Mouse (Mus musculus): Measurements from ENCODE around the gene Pgs1. TPM values are rescaled to one million over a fixed set of nuclear protein-coding genes. Genes with fewer than 3 reads are reported as not detected.

Pgs1 gene
- polyA plus RNA-seq, 1 experiment from 2014 or later: 45.9 TPM

GRCm38 (mm10) chr11:117979388-117979787 is 6.7 kb upstream of the Pgs1 start:
- H3K4me3 ChIP-seq (ENCODE audit: low read depth, low read length): no peak overlapping the region
- H3K36me3 ChIP-seq (ENCODE audit: control insufficient read depth, insufficient read depth, low read length): no peaks in the 10 kb centered on the region
- H3K27ac ChIP-seq (ENCODE audit: low read depth, low read length): no peak overlapping the region
- H3K9me3 ChIP-seq (ENCODE audit: control insufficient read depth, low read length): no peaks in the 10 kb centered on the region
- no peak overlapping the region for H3K4me2 ChIP-seq (ENCODE audit: low read depth)
- no peak overlapping the region for H3K9ac ChIP-seq (ENCODE audit: low read length)
- H3K4me1 ChIP-seq (ENCODE audit: control insufficient read depth, insufficient read depth, low read length): peaks cover 21% of the 10 kb centered on the region
- H3K27me3 ChIP-seq (ENCODE audit: control insufficient read depth, insufficient read depth, low read length): no peaks in the 10 kb centered on the region
- ATAC-seq (ENCODE audit: insufficient read depth, low FRiP score, low TSS enrichment): no peak
- DNase-seq (ENCODE audit: low spot score): no peak
- WGBS: 64% methylated on average over 7 of the region's 7 CpGs

- H3K4me1 ChIP-seq (ENCODE audit: control insufficient read depth, insufficient read depth, low read length): peaks cover 4% of the 10 kb centered on the region
- H3K27ac ChIP-seq (ENCODE audit: low read depth, low read length): no peak overlapping the region
- 90% methylated on average over 5 of the region's 5 CpGs for WGBS
- H3K4me2 ChIP-seq (ENCODE audit: low read depth): no peak overlapping the region
- H3K27me3 ChIP-seq (ENCODE audit: control insufficient read depth, insufficient read depth, low read length): no peaks in the 10 kb centered on the region
- H3K36me3 ChIP-seq (ENCODE audit: control insufficient read depth, insufficient read depth, low read length): no peaks in the 10 kb centered on the region
- no peak for ATAC-seq (ENCODE audit: insufficient read depth, low FRiP score, low TSS enrichment)
- no peak for DNase-seq (ENCODE audit: low spot score)
- H3K9me3 ChIP-seq (ENCODE audit: control insufficient read depth, low read length): no peaks in the 10 kb centered on the region
- H3K4me3 ChIP-seq (ENCODE audit: low read depth, low read length): no peak overlapping the region
- no peak overlapping the region for H3K9ac ChIP-seq (ENCODE audit: low read length)
These were observed 3.7 kb upstream of the Pgs1 start for GRCm38 (mm10) chr11:117982426-117982825.

GRCm38 (mm10) chr11:117983770-117984169 is 2.3 kb upstream of the Pgs1 start:
- WGBS: 75% methylated on average over 7 of the region's 7 CpGs
- DNase-seq (ENCODE audit: low spot score) (no peak), ATAC-seq (ENCODE audit: insufficient read depth, low FRiP score, low TSS enrichment) (no peak)
- Histone ChIP-seq H3K4me3 (ENCODE audit: low read depth, low read length) (no peak overlapping the region), H3K4me1 (ENCODE audit: control insufficient read depth, insufficient read depth, low read length) (peaks cover 14% of the 10 kb centered on the region), H3K27ac (ENCODE audit: low read depth, low read length) (no peak overlapping the region), H3K27me3 (ENCODE audit: control insufficient read depth, insufficient read depth, low read length) (no peaks in the 10 kb centered on the region), H3K9me3 (ENCODE audit: control insufficient read depth, low read length) (no peaks in the 10 kb centered on the region), H3K36me3 (ENCODE audit: control insufficient read depth, insufficient read depth, low read length) (no peaks in the 10 kb centered on the region), H3K9ac (ENCODE audit: low read length) (no peak overlapping the region), H3K4me2 (ENCODE audit: low read depth) (no peak overlapping the region)

- Histone ChIP-seq H3K4me1 (ENCODE audit: control insufficient read depth, insufficient read depth, low read length) (peaks cover 18% of the 10 kb centered on the region), H3K9me3 (ENCODE audit: control insufficient read depth, low read length) (no peaks in the 10 kb centered on the region), H3K27ac (ENCODE audit: low read depth, low read length) (peak overlapping the region; percentile 40; the same call in 1 of the 2 replicates), H3K4me3 (ENCODE audit: low read depth, low read length) (peak overlapping the region; percentile 96), H3K9ac (ENCODE audit: low read length) (peak overlapping the region; percentile 93), H3K4me2 (ENCODE audit: low read depth) (peak overlapping the region; percentile 77), H3K27me3 (ENCODE audit: control insufficient read depth, insufficient read depth, low read length) (no peaks in the 10 kb centered on the region), H3K36me3 (ENCODE audit: control insufficient read depth, insufficient read depth, low read length) (no peaks in the 10 kb centered on the region)
- WGBS: under 1% methylated on average over 32 of the region's 32 CpGs
- ATAC-seq (ENCODE audit: insufficient read depth, low FRiP score, low TSS enrichment): peak; percentile 45
- DNase-seq (ENCODE audit: low spot score): no peak
These were observed 950 bp downstream of the Pgs1 start for GRCm38 (mm10) chr11:117987032-117987451.

DNA sequence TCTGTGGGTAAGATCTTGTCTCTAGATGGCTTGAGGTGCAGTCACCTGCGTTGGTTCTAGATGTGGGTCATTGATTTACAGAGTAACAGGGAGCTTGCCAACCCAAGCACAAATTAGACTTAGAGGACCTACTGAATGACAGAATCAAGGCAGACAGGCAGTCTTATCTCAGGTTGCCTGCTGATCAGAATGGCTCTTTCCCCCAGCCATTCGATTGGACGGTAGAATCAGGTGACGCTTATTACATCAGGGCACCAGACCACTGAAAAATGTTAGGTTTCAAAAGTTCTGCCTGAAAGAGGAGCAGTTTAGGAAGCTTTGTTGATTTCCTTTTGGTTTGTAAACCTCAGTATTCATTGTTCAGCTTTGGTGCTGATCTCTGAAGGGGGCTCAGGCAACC is 1.9 kb downstream of the Pgs1 start:
- Histone ChIP-seq H3K36me3 (ENCODE audit: control insufficient read depth, insufficient read depth, low read length) (no peaks in the 10 kb centered on the region), H3K27me3 (ENCODE audit: control insufficient read depth, insufficient read depth, low read length) (no peaks in the 10 kb centered on the region), H3K27ac (ENCODE audit: low read depth, low read length) (no peak overlapping the region), H3K9ac (ENCODE audit: low read length) (no peak overlapping the region), H3K4me3 (ENCODE audit: low read depth, low read length) (peak overlapping the region; percentile 96), H3K9me3 (ENCODE audit: control insufficient read depth, low read length) (no peaks in the 10 kb centered on the region), H3K4me1 (ENCODE audit: control insufficient read depth, insufficient read depth, low read length) (peaks cover 18% of the 10 kb centered on the region), H3K4me2 (ENCODE audit: low read depth) (peak overlapping the region; percentile 77)
- no peak for ATAC-seq (ENCODE audit: insufficient read depth, low FRiP score, low TSS enrichment)
- 65% methylated on average over 4 of the region's 4 CpGs for WGBS
- no peak for DNase-seq (ENCODE audit: low spot score)

- no peak for ATAC-seq (ENCODE audit: insufficient read depth, low FRiP score, low TSS enrichment)
- H3K4me3 ChIP-seq (ENCODE audit: low read depth, low read length): no peak overlapping the region
- H3K27me3 ChIP-seq (ENCODE audit: control insufficient read depth, insufficient read depth, low read length): no peaks in the 10 kb centered on the region
- 87% methylated on average over 4 of the region's 4 CpGs for WGBS
- no peak for DNase-seq (ENCODE audit: low spot score)
- no peak overlapping the region for H3K9ac ChIP-seq (ENCODE audit: low read length)
- no peak overlapping the region for H3K27ac ChIP-seq (ENCODE audit: low read depth, low read length)
- H3K4me1 ChIP-seq (ENCODE audit: control insufficient read depth, insufficient read depth, low read length): peaks cover 18% of the 10 kb centered on the region
- no peak overlapping the region for H3K4me2 ChIP-seq (ENCODE audit: low read depth)
- no peaks in the 10 kb centered on the region for H3K36me3 ChIP-seq (ENCODE audit: control insufficient read depth, insufficient read depth, low read length)
- H3K9me3 ChIP-seq (ENCODE audit: control insufficient read depth, low read length): no peaks in the 10 kb centered on the region
These were observed 3.1 kb downstream of the Pgs1 start for GRCm38 (mm10) chr11:117989241-117989640.

- no peak for DNase-seq (ENCODE audit: low spot score)
- no peak for ATAC-seq (ENCODE audit: insufficient read depth, low FRiP score, low TSS enrichment)
- no peak overlapping the region for H3K9ac ChIP-seq (ENCODE audit: low read length)
- H3K4me2 ChIP-seq (ENCODE audit: low read depth): peak overlapping the region; percentile 2; the same call in 1 of the 2 replicates
- no peaks in the 10 kb centered on the region for H3K36me3 ChIP-seq (ENCODE audit: control insufficient read depth, insufficient read depth, low read length)
- H3K4me1 ChIP-seq (ENCODE audit: control insufficient read depth, insufficient read depth, low read length): peaks cover 18% of the 10 kb centered on the region
- WGBS: 58% methylated on average over 10 of the region's 10 CpGs
- H3K9me3 ChIP-seq (ENCODE audit: control insufficient read depth, low read length): no peaks in the 10 kb centered on the region
- no peaks in the 10 kb centered on the region for H3K27me3 ChIP-seq (ENCODE audit: control insufficient read depth, insufficient read depth, low read length)
- H3K4me3 ChIP-seq (ENCODE audit: low read depth, low read length): no peak overlapping the region
- no peak overlapping the region for H3K27ac ChIP-seq (ENCODE audit: low read depth, low read length)
These were observed 3.8 kb downstream of the Pgs1 start for GRCm38 (mm10) chr11:117989926-117990325.

GRCm38 (mm10) chr11:117991502-117992470 is 5.7 kb downstream of the Pgs1 start:
- Histone ChIP-seq H3K4me1 (ENCODE audit: control insufficient read depth, insufficient read depth, low read length) (peaks cover 14% of the 10 kb centered on the region), H3K36me3 (ENCODE audit: control insufficient read depth, insufficient read depth, low read length) (no peaks in the 10 kb centered on the region), H3K9me3 (ENCODE audit: control insufficient read depth, low read length) (no peaks in the 10 kb centered on the region), H3K27ac (ENCODE audit: low read depth, low read length) (0 out of 2 replicates have a peak overlapping the region, but pooled peaks have one; percentile 10), H3K9ac (ENCODE audit: low read length) (no peak overlapping the region), H3K4me2 (ENCODE audit: low read depth) (no peak overlapping the region), H3K27me3 (ENCODE audit: control insufficient read depth, insufficient read depth, low read length) (no peaks in the 10 kb centered on the region), H3K4me3 (ENCODE audit: low read depth, low read length) (no peak overlapping the region)
- DNase-seq (ENCODE audit: low spot score): no peak
- 78% methylated on average over 9 of the region's 9 CpGs for WGBS
- no peak for ATAC-seq (ENCODE audit: insufficient read depth, low FRiP score, low TSS enrichment)
